Mouse (Mus musculus) thymus, adult 2 months (tissue): ENCODE results near the gene Gabbr2.

Experiments
- CTCF ChIP-seq: fragments of 200-500 bp; IDR thresholded peaks from 2 replicates; pipeline ENCODE4 v1.5.1; 2012; ENCODE audit warnings: mild to moderate bottlenecking, control low read depth, low read length, moderate library complexity, borderline replicate concordance; ENCODE audit not compliant: control insufficient read depth, poor library complexity, insufficient read depth; ENCODE audit errors: extremely low read depth
- POLR2A ChIP-seq: fragments of 200-500 bp; IDR thresholded peaks from 2 replicates; pipeline ENCODE4 v1.6.1; 2012; ENCODE audit warnings: mild to moderate bottlenecking, low read length, control low read depth, moderate library complexity; ENCODE audit not compliant: control insufficient read depth, poor library complexity, insufficient read depth; ENCODE audit errors: extremely low read depth

DNA sequence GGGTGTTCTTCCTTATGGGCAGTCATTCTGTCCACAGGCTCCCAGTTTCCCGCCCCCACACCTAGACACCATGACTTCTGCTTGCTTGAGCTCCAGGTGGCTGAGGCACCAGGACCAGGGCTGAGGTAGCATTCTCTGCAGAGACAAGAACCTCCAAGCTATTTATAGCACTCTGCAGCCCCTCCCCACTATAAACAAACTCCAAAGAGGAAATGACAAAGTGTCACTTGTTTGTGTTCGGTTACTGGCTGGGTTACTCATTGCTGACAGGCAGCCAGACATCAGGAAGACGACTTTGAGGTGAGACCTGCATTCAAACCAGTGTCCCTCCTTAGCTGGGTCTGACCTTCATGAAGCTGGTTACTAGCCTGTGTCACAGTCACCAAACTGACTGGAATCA is 23.5 kb upstream of the Gabbr2 start:
- TF ChIP-seq CTCF (no peak), POLR2A (no peak)
